Mouse (Mus musculus): ENCODE data around the gene Ten1.

Gene Ten1

GRCm38 (mm10) chr11:116241744-116242235, 43.1 kb downstream of the Ten1 start:
- DNase-seq: no peak

- DNase-seq: no peak
These were observed 45.9 kb downstream of the Ten1 start for GRCm38 (mm10) chr11:116244580-116244979.

GRCm38 (mm10) chr11:116245616-116246015, 47.0 kb downstream of the Ten1 start:
- DNase-seq: no peak

GRCm38 (mm10) chr11:116247502-116248222, 49.0 kb downstream of the Ten1 start:
- no peak for DNase-seq

GRCm38 (mm10) chr11:116250898-116251297, 52.2 kb downstream of the Ten1 start:
- DNase-seq: no peak

- DNase-seq: no peak
These were observed 54.5 kb downstream of the Ten1 start for GRCm38 (mm10) chr11:116253076-116253600.

GRCm38 (mm10) chr11:116254627-116255026, 56.0 kb downstream of the Ten1 start:
- no peak for DNase-seq

GRCm38 (mm10) chr11:116255090-116255981, 56.7 kb downstream of the Ten1 start:
- no peak for DNase-seq

DNA sequence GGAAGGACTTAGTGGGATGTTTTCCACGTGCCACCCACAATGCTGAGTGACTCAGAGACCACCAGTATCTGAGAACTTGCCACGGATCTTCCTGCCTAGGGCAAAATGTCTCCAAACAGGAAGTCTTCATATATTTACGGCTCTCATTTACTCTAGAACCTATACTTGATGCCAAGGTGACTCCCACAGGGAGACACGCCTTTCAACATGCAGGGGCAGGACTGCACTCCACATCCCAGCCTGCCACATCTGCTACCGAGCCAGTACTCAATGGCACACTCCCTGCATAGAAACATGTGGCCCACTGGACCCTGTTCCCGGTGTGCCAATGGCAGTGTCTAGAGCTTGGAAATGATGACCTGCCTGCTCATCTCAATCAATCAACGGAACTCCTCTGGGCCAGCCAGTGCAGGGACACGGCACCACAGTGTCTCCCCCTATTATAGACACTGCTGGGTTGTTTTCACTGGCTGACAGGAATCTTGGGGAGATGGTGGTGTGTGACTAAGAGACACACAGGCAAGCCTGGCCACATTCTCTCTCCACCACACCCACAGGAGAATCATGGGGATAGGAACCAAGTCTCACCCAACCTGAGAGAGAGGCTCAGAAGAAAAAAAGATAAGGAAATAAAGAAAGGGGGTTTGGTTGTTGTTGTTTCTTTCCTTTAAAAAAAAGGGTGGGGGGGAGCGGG, 57.5 kb downstream of the Ten1 start:
- no peak for DNase-seq

DNA sequence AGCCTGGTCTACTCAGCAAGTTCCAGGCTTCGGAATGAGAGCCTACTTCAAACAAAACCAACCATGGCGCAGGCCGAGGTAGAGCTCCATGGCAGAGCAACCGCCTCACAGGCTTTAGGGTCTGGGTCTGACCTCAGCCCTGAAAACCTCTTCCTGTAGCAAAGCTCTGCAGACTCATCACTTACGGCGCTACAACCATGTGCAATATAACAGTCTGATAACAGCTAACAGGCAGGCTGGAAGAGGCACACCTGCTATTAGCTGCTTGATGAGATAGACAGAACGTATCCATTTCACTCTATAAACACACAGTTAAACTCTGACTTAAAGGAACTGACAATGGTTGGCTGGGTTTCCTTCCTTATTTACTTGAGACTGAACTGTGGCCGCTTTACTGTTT, 60.8 kb downstream of the Ten1 start:
- no peak for DNase-seq

DNA sequence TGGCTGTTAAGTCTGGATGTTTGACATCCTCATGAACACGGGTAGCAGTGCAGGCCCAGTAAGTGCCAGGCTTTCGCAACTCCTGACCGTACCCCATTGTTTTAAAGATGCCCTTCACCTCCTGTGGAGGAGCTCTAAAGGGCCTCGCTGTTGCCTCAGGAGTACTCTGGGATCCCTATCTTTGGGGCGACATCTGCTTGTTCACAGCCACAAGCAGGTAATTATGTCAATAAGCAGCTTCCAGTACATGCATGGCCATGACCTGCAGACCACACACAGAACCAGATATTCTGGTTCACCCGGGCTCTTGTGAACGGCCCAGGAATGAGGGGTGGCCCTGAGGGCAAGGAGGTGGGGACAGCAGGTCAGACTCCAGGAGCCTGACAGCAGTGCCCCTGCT, 61.6 kb downstream of the Ten1 start:
- DNase-seq: no peak

All from cerebellum, adult 9-10 months (tissue).